ENCODE assay signal across 9 mouse cellular contexts in the genomic region with DNA sequence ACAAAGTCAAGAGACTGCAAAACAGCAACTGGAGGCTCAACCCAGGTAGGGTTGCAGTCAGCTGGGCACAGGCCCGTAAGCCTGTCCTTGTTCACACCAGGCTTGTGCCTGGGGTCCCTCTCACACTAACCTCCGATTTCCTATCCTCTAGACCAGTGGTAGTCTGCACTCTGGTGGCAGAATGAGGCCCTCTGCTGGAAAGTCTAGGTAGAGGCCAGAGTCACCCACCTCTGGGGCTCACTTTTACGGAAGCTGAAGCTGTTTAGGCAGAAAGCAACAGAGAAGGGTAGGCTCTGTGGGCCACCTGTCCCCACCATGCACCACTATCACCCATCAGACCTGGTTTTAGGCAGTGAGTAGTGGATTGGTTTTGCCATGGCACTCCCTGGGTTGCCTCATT.
DNase-seq lines count a peak whose midpoint lies in the region; ATAC-seq and TF ChIP-seq lines count a peak whose summit lies in the region.
"Had no signal": no experiment of that assay in that cellular context is flagged by ENCODE, and none has a peak within 500 bp of the region (broad histone marks: within the 10 kb centered on the region; RNA-seq: fewer than 3 reads in every experiment).

No protein-coding gene starts in this region.

- no peak for ATAC-seq in liver, postnatal 0 days
- no peak for ATAC-seq in frontal cortex, adult (ENCODE audit: low TSS enrichment)

- peak; percentile 52 for TF ChIP-seq CTCF in liver, postnatal 0 days (IDR thresholded peaks at IDR 0.05; ENCODE audit: low read depth)

- H3K36me3 ChIP-seq in ES-E14 (ENCODE audit: control insufficient read depth, insufficient read depth, low read length, poor library complexity, severe bottlenecking) = peaks cover 58% of the 10 kb centered on the region
- H3K36me3 ChIP-seq in liver, postnatal 0 days (replicated peaks; ENCODE audit: insufficient read depth, low read length) = peaks cover 62% of the 10 kb centered on the region

- no peak overlapping the region for H3K4me2 ChIP-seq in liver, postnatal 0 days (ENCODE audit: low read depth, low read length)
- H3K4me2 ChIP-seq: limb, embryonic 13.5 days had no signal

- TF ChIP-seq EP300 in liver, postnatal 0 days (IDR thresholded peaks at IDR 0.05; ENCODE audit: low read depth) = no peak

- in situ Hi-C loops in ES-E14 (cut with MboI; ENCODE audit: low sequenced_read_pairs in 2 of 2, unreplicated experiment in 2 of 2) = no loop called here

- whole genome bisulfite sequencing in liver, postnatal 0 days (ENCODE audit: insufficient replicate concordance) = 71% methylated on average over 3 of the region's 3 CpGs

- H3K9ac ChIP-seq in ES-E14 (ENCODE audit: insufficient read depth, low read depth, low read length, poor library complexity, severe bottlenecking) = no peak overlapping the region
- H3K9ac ChIP-seq in liver, postnatal 0 days (replicated peaks) = no peak overlapping the region
- H3K9ac ChIP-seq: limb, embryonic 13.5 days had no signal

- peaks cover 0 to 8% of the 10 kb centered on the region in 2 experiments; a peak in 1 of 4 replicates for H3K4me1 ChIP-seq in ES-E14 (ENCODE audit: control insufficient read depth in 2 of 2, insufficient read depth in 2 of 2, low read length in 2 of 2, poor library complexity in 1 of 2)
- 0 out of 2 replicates have a peak, but pooled peaks cover 2% of the 10 kb centered on the region for H3K4me1 ChIP-seq in liver, postnatal 0 days (ENCODE audit: insufficient read depth)
- H3K4me1 ChIP-seq: limb, embryonic 13.5 days had no signal

- no peak overlapping the region for H3K4me3 ChIP-seq in ES-E14 (ENCODE audit: insufficient read depth in 1 of 2, low read depth in 1 of 2, low read length in 2 of 2, poor library complexity in 1 of 2, severe bottlenecking in 1 of 2)
- H3K4me3 ChIP-seq in liver, postnatal 0 days (ENCODE audit: low read depth, low read length) = no peak overlapping the region
- H3K4me3 ChIP-seq: limb, embryonic 13.5 days had no signal

- no peak overlapping the region for H3K27ac ChIP-seq in ES-E14 (ENCODE audit: insufficient read depth, low read depth, low read length, poor library complexity, severe bottlenecking)
- H3K27ac ChIP-seq in liver, postnatal 0 days (ENCODE audit: low read depth) = no peak overlapping the region
- H3K27ac ChIP-seq: limb, embryonic 13.5 days had no signal

- peak; percentile 51 to 58 for DNase-seq in cerebellum, postnatal 10 days
- DNase-seq in cerebellum, adult 9-10 months = no peak
- peak; percentile 42 for DNase-seq in layer of hippocampus, adult 11-12 months (ENCODE audit: low spot score)
- no peak for DNase-seq in layer of hippocampus, adult 8-10 months (ENCODE audit: low spot score in 2 of 2)
- no peak for DNase-seq in ES-E14 (ENCODE audit: low read depth, low spot score)
- no peak for DNase-seq in liver, postnatal 0 days
- no peak for DNase-seq in ovary, postnatal 36 days (ENCODE audit: low spot score)

- no peaks in the 10 kb centered on the region for H3K27me3 ChIP-seq in liver, postnatal 0 days (ENCODE audit: insufficient read depth, low read length)
- H3K27me3 ChIP-seq: limb, embryonic 13.5 days had no signal

- H3K9me3 ChIP-seq in ES-E14 (ENCODE audit: control insufficient read depth, insufficient read depth, low read depth, low read length) = no peaks in the 10 kb centered on the region
- H3K9me3 ChIP-seq in liver, postnatal 0 days (ENCODE audit: low read length) = no peaks in the 10 kb centered on the region

TF ChIP-seq in ES-E14, 5 proteins besides CTCF, POLR2A, EP300 and RAD21:
- no peak for TF ChIP-seq CHD2 (IDR thresholded peaks at IDR 0.05; ENCODE audit: low read depth, low read length)
- no peak for TF ChIP-seq HCFC1 (IDR thresholded peaks at IDR 0.05; ENCODE audit: borderline replicate concordance, insufficient read depth, low read length)
- no peak for TF ChIP-seq MAFK (IDR thresholded peaks at IDR 0.05; ENCODE audit: insufficient read depth, low read depth, low read length)
- 0 out of 2 replicates have a peak, but pooled peaks have one; percentile 27 for TF ChIP-seq ZC3H11A (IDR thresholded peaks at IDR 0.05; ENCODE audit: borderline replicate concordance, low read depth, low read length)
- no peak for TF ChIP-seq ZNF384 (IDR thresholded peaks at IDR 0.05; ENCODE audit: low read depth, low read length)

Comparison
In these comparisons a context has a peak if more than half of its experiments do, and no peak if none do; other contexts are left out.
1. DNase-seq: peak in cerebellum, postnatal 10 days (2 of 2) and layer of hippocampus, adult 11-12 months (single experiment); none in cerebellum, adult 9-10 months (single experiment), layer of hippocampus, adult 8-10 months (0 of 2), ES-E14 (single experiment), liver, postnatal 0 days (single experiment) and ovary, postnatal 36 days (single experiment).